Mouse (Mus musculus): ENCODE results near the gene Dmbx1.

Dmbx1 gene

GRCm38 (mm10) chr4:115938276-115939160, 1.2 kb downstream of the Dmbx1 start:
- peak; percentile 28 to 63 for DNase-seq

- DNase-seq = no peak
These were observed 2.4 kb downstream of the Dmbx1 start for GRCm38 (mm10) chr4:115937061-115937976.

- DNase-seq = no peak
These were observed 3.1 kb downstream of the Dmbx1 start for GRCm38 (mm10) chr4:115936646-115937045.

GRCm38 (mm10) chr4:115935835-115936581, 3.7 kb downstream of the Dmbx1 start:
- DNase-seq = peak in 1 of 2 experiments; percentile 3

- peak in 1 of 2 experiments; percentile 5 for DNase-seq
These were observed 8.1 kb downstream of the Dmbx1 start for GRCm38 (mm10) chr4:115931556-115932088.

GRCm38 (mm10) chr4:115927637-115928036, 12.1 kb downstream of the Dmbx1 start:
- DNase-seq = no peak

- no peak for DNase-seq
These were observed 16.4 kb downstream of the Dmbx1 start for GRCm38 (mm10) chr4:115923262-115923880.

- no peak for DNase-seq
These were observed 17.0 kb downstream of the Dmbx1 start for GRCm38 (mm10) chr4:115922688-115923087.

- no peak for DNase-seq
These were observed 19.8 kb downstream of the Dmbx1 start for GRCm38 (mm10) chr4:115919911-115920310.

- DNase-seq = no peak
These were observed 28.1 kb downstream of the Dmbx1 start for GRCm38 (mm10) chr4:115911586-115911985.

GRCm38 (mm10) chr4:115908641-115909040, 31.1 kb downstream of the Dmbx1 start:
- DNase-seq = no peak

GRCm38 (mm10) chr4:115907994-115908393, 31.7 kb downstream of the Dmbx1 start:
- DNase-seq = no peak

- no peak for DNase-seq
These were observed 32.9 kb downstream of the Dmbx1 start for GRCm38 (mm10) chr4:115906791-115907190.

- no peak for DNase-seq
These were observed 34.0 kb downstream of the Dmbx1 start for GRCm38 (mm10) chr4:115905701-115906100.

GRCm38 (mm10) chr4:115904375-115904774, 35.4 kb downstream of the Dmbx1 start:
- no peak for DNase-seq

- DNase-seq = peak; percentile 79 to 84
These were observed 36.9 kb downstream of the Dmbx1 start for GRCm38 (mm10) chr4:115902816-115903215.

GRCm38 (mm10) chr4:115897901-115898631, 41.7 kb downstream of the Dmbx1 start:
- DNase-seq = no peak

- no peak for DNase-seq
These were observed 45.4 kb downstream of the Dmbx1 start for GRCm38 (mm10) chr4:115894281-115894680.

GRCm38 (mm10) chr4:115890553-115890952, 49.2 kb downstream of the Dmbx1 start, which contains the start of gene 6430628N08Rik:
Gene 6430628N08Rik, plus strand, starts transcription at chr4:115890665.
- no peak for DNase-seq

- DNase-seq = no peak
These were observed 49.7 kb downstream of the Dmbx1 start for GRCm38 (mm10) chr4:115890066-115890465.

- no peak for DNase-seq
These were observed 52.9 kb downstream of the Dmbx1 start for GRCm38 (mm10) chr4:115886875-115887274.

All from cerebellum, postnatal 36 days (tissue).